Mouse (Mus musculus) MEL (cell line): ENCODE measurements at regions not wholly inside any gene's neighbourhood (a gene's known extent, or its start where the extent isn't known, plus 50 kb on each side); places are given as distances from the start of the nearest gene placed in this dataset.

ENCODE experiments used
- CTCF ChIP-seq, 3 experiments: IDR thresholded peaks in 2 of 3; conservative IDR thresholded peaks in 1 of 3; 2 replicates each; pipeline ENCODE4 v1.5.1; 2011 to 2012; ENCODE audit warnings: low read length in 3 of 3, low read depth in 2 of 3, mild to moderate bottlenecking in 2 of 3, improper control_type of control experiment in 1 of 3, inconsistent platforms in 1 of 3, mixed read lengths in 1 of 3, moderate library complexity in 1 of 3; ENCODE audit not compliant: control insufficient read depth in 1 of 3, insufficient read depth in 1 of 3, poor library complexity in 1 of 3, severe bottlenecking in 1 of 3
- GABPA ChIP-seq: IDR thresholded peaks from 2 replicates; pipeline ENCODE4 v1.6.1; 2012; ENCODE audit warnings: low read depth, mild to moderate bottlenecking, inconsistent platforms, low read length, improper control_type of control experiment, moderate library complexity
- GATA1 ChIP-seq: IDR thresholded peaks from 2 replicates; pipeline ENCODE4 v1.6.1; 2011; ENCODE audit warnings: low read depth, low read length, improper control_type of control experiment
- MXI1 ChIP-seq: IDR thresholded peaks from 2 replicates; pipeline ENCODE4 v1.6.1; 2011; ENCODE audit warnings: mild to moderate bottlenecking, low read depth, low read length, improper control_type of control experiment
- POLR2A ChIP-seq, 2 experiments: IDR thresholded peaks; 2 replicates each; pipeline ENCODE4 v1.6.1; 2011 to 2012; ENCODE audit warnings: low read length in 2 of 2, mild to moderate bottlenecking in 2 of 2, control low read depth in 1 of 2, improper control_type of control experiment in 1 of 2, low read depth in 1 of 2, moderate library complexity in 1 of 2; ENCODE audit not compliant: control insufficient read depth in 1 of 2, insufficient read depth in 1 of 2, poor library complexity in 1 of 2
- USF1 ChIP-seq: IDR thresholded peaks from 2 replicates; pipeline ENCODE4 v1.6.1; 2014; ENCODE audit warnings: low read depth, mild to moderate bottlenecking, inconsistent platforms, low read length, improper control_type of control experiment, moderate library complexity

GRCm38 (mm10) chr2:180854349-180855004 lies 66.3 kb downstream of the Ythdf1 start:
- TF ChIP-seq POLR2A (IDR thresholded peaks at IDR 0.05; ENCODE audit: control insufficient read depth in 1 of 2, insufficient read depth in 1 of 2, low read depth in 1 of 2, low read length in 2 of 2, poor library complexity in 1 of 2): no peak
- TF ChIP-seq CTCF (IDR thresholded peaks at IDR 0.05 in 2 of 3, conservative IDR thresholded peaks at IDR 0.05 in 1 of 3; ENCODE audit: control insufficient read depth in 1 of 3, insufficient read depth in 1 of 3, low read depth in 2 of 3, low read length in 3 of 3, poor library complexity in 1 of 3, severe bottlenecking in 1 of 3): no peak
- TF ChIP-seq USF1: no peak
- no peak for TF ChIP-seq MXI1
- no peak for TF ChIP-seq GATA1
- no peak for TF ChIP-seq GABPA
